Mouse (Mus musculus): ENCODE measurements around the gene Fbxo31.

DNA sequence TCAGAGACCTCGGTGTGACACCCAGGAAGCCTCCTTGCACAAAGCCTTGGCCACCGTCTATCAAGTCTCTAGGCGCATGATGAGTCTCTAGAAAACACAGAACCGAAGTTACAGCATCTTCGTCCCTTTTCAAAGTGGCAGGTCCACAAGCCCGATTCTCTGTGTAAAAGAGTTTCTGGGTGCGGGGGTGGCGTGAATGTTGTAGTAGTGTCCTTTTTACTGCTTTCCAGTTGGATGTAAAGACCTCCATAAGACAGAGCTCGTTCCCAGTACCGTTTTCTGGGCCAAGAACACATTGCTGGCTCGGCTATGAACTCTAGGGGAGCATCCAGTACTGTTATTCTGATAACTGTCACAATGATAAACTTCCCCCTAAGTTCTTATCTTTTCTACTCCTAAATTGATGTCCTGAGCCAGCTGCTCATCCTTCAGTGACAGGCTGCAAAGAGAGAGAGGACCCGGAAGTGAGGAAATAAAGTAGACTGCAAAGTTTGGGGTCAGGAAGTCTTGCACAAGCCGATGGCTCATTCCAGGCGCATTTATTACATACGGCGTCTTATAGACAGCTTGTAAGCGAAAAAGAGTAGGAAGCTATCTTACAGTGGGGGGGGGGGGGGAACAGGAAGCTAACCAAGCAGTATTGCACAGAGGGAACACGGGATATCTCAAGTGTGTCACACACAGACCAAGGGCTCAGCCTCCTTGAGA, 53.3 kb downstream of the Fbxo31 start:
- TF ChIP-seq CTCF (IDR thresholded peaks at IDR 0.05; ENCODE audit: low read depth, low read length) (no peak), POLR2A (IDR thresholded peaks at IDR 0.05; ENCODE audit: borderline replicate concordance, low read depth, low read length) (no peak)
